Mouse (Mus musculus): Measurements from ENCODE around the gene Bicc1. TPM values are rescaled to one million over a fixed set of nuclear protein-coding genes. Genes with fewer than 3 reads are reported as not detected.
A peak's percentile ranks its signal among the peaks of the same experiment; 100 is the strongest.
"Not testable (repeated sequence)": the region's sequence is repeated elsewhere in the genome, so short reads cannot be mapped to it uniquely, and the experiment has no call there.

Bicc1 gene
- total RNA-seq, 2 experiments from 2014 or later = 29.2 to 34.9 TPM

DNA sequence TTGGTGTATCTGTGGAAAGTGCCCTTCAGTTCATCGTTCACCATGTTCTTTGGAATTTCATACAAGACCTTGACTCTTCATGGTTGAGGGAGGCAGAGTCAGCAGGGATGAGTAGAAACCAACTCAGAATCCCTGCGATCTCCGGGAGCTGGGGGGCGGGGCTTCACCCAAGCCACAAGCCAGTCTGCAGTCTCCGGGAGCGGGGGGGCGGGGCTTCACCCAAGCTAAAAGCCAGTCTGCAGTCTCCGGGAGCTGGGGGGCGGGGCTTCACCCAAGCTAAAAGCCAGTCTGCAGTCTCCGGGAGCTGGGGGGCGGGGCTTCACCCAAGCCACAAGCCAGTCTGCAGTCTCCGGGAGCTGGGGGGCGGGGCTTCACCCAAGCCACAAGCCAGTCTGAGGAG lies 213.4 kb downstream of the Bicc1 start:
- not testable (repeated sequence) for DNase-seq

DNA sequence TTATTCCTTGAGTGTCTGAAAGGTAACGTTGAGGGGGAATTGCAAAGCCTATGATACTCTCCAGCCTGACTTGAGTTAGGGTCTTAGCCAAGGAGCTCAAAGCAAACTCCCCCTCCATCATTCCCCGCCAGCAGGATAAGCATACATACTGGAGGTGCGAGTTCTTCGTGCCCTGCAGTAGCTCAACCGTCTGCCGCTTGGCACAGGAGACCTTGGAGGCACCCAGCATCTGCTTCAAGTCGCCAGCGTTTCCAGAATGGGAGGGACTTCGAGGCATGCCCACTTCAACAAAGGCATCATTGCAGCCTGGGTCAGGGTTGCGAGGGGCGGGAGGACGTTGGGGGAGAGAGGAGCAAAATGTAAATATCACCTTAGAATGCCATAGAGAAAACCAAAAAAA lies 214.4 kb downstream of the Bicc1 start:
- DNase-seq = no peak

DNA sequence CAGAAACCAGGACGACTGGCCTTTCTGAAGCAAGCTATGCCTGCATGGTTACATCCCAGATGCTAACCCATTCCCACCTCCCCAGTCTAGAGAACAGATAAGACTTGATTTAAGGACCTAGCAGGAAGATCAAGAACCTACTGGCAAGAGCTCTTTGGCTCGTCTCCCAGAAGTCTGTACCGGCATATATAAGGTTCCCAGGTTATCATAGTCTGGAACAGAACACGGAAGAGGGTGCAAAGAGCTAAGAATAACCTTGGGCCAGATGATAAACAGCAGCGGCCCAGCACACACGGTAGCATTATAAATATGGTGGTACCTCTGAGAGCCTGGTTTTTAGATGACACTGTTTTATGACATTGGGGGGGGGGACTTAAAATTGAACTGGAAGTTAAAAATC lies 217.9 kb downstream of the Bicc1 start:
- DNase-seq = no peak

DNA sequence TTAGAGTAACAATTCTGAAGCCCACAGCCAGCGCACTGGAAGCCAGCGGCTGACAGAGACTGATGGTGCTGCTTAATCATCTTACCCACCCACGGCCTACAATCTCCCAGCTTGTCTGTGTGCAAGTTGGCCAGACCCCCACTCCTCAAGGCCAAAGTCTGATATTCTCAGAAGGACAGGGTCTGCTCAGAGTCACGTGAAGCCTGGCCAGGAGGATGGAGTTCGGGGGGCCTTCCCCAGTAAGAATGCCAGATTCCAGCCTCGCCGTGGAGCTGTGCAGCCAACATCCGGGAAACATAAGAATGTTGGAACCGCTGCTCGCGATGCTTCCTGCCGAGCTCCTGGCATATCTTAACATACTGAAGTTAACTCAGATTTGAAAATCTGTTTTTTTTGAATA lies 219.7 kb downstream of the Bicc1 start:
- peak; percentile 29 for DNase-seq

DNA sequence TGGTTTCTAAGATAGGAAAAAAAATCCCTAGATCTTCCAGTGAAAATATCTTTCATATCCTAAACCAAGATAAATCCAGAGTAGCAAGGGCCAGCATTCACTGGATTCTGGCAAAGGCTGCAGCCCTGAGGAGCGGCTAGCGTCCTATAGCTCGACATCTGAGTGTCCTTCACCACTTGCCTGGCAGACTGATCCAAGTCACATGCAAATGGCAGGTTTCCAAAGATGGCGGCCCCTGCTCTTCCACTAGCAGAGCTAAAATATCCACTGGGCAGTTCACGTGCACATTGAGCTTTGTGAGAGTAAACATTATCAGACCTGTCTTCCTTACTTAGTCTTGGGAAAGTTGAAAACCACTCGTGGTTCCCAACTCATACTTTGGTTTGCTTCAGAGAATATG lies 222.1 kb downstream of the Bicc1 start:
- DNase-seq = no peak

DNA sequence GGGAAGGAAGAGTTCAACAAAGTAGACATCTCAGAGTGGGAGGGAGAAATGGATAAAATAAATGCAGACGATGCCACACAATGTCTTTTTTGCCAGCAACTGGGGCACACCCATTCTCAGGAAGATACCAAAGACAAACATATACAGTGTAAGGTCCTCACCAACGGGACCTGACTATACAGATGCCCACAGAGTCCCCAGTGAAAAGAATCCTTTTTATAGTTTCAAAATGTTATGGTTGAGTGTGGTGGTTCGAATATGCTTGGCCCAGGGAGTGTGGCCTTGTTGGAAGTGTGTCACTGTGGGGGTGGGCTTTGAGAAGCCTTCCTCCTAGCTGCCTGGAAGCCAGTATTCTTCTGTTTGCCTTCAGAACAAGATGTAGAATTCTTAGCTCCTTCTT lies 223.5 kb downstream of the Bicc1 start:
- no peak for DNase-seq

DNA sequence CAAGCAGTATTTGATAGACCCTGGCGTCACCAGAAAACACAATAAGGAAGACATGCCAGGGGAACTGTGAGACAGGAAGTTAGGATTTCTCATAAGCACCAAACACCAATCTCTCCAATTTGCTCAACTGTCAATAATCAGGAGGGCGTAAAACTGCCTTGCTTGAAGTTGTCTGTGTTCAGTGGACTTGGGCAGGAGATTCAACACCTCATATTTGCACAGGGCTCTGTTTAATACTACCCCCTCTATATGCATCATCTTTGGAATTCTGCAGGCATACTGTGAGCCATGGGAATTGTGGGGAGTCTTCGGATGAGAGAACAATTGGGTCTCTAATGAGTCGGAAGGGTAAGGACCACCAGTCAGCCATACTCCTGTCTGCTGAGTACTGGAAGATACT lies 233.4 kb downstream of the Bicc1 start:
- no peak for DNase-seq

DNA sequence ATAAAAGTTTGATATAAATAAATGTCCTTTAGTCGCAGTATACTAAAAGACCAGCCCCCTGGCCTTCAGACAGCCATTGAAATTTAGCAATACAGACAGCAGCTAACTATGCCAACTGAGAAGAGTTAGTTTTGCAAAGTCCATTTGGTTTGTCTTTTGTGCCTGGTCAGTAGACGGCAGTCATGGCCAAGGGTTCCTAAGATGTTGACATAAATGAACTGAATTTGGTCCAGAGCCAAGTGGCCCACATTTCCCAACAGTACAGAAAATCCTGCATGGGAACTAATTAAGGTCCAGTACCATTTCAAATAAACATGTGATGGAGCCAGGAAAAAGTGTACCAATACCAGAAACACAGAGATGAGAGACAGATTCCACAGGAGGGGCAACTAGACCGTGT lies 235.2 kb downstream of the Bicc1 start:
- no peak for DNase-seq

DNA sequence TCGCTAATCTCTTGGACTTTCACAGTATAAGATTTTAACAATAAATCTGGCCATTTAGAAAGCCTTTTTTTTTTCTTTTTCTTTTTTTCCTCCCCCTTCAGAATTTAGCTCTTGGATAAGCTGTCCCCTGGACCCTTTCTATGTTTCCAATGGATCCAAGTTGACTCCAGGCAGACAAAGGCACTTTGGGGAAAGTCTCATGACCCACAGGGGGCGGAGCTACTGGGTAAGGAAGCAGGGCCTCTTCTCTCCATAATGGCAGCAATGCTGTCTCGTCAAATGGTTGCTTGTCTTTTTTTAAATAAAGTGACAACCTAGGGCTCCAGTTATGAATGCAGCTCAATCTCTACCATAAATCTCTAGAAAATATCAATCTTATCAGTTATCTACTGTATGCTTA lies 235.6 kb downstream of the Bicc1 start:
- DNase-seq = no peak

DNA sequence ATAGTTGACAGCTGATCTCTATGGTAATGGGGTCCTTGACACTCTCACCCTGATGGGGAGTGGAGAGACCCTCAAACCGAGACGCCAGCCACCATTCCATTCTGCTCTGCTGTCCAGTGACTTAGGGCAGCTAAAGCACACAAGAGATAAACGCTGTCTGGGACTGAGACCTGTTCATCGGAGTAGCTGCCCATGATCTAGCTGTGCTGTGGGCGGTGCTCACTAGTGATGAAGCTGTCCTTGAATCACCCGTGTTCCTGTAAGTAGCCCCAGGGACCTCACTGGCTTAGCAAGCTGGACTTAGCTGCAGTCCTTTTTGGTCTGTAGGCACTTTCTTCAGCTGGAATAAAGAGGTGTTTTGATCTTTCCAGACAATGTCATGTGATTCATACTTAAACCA lies 238.0 kb downstream of the Bicc1 start:
- DNase-seq = no peak

DNA sequence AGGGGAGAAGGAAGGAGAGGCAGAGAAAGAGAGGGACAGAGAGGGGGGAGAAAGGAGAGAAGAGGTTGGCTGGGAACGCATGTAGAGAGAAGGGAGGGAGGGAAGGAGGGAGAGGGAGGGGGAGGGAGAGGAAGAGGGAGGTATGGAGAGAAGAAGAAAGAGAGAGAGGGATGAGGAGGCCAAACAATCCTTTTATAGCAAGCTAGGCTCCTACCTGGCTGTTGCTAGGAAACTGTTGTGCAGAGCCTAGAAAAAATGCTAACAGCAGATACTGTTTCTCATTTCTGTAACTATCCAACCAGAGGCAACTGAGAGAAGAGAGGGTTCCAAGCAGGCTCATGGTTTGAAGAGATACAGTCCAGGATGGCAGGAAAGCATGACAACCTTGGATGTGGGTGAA lies 239.6 kb downstream of the Bicc1 start:
- no peak for DNase-seq

DNA sequence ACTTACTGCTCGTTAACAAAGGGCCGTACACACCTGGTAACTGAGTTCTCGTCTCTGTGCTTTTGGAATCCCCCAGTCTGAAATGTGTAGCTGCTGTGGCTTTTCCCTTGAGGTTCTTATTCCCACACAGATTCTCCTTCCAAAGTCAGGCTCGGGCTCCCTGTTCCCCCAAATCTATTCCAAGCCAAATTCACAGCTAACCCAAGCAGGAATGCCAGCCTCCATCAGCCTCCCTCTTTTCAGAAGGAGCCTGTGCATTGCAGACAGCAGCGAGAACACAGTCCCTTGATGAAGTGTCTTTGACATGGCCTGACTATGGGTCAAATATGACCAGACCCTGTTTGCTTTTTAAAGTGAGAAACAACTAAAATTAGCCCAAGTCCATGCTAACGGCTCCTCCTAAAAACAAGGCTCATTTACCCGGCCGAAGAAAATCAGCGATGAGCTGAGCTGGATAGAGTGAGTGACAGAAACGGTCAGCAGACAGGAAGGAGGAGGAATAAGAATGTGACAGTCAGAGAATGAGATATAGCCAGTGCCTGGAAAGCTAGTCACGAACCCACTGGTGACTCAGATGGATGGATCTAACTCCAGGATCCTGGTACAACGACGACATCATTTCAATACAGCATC lies 240.4 kb downstream of the Bicc1 start:
- no peak for DNase-seq

DNA sequence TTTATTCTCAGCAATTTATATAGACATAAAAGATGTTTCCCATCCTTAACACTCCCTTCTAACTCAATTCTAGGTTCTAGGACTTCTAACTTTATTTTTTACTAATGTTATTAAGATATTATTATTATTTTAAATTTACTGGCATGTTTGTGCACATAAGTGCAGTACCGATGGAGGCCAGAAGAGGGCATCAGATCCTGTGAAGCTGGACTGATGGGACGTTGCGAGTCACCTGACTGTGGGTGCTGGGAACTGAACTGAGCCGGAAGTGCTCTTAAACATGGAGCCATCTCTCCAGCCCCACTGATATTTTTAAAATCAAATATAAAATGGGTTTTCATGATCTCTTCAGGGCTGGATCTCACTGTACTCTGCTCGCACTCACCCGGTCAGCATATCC lies 242.8 kb downstream of the Bicc1 start:
- peak; percentile 24 for DNase-seq

DNA sequence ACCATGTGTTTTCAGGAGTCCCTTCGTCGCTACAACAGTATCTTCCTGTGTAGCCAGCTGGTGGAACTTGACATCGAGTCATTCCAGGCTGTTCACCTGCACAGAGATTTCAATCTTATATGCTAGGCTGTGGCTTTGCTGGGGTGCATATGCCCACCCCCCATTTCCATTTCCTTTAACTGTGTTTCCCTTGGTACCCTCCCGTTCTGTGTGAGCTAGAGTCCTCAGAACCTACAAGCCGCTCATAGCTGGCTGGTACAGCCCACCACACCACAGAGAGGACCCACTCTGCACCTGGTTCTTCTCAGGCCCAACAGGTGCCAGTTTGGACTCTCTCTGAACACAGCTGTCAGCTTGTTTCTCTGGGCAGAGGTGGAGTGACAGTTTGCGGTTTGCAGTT lies 244.4 kb downstream of the Bicc1 start:
- no peak for DNase-seq

DNA sequence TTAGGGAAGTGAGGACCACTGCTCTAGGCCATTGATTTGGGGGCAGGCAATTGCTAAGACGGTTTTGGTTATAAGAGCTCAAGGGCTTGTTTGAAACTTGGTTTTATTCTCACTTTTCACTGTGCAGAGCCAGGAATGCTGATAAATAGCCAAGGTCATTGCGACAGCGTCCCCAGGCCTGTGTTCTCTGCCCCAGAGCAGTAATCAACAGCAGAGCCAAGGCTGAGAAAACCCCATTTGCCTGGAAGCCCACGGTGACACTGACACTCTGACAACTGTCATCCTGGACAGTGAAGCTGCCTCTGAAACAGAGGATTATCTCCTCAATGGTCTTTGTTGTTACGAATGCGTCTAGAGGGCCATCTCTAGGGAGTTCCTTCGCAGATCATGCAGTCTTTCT lies 255.6 kb downstream of the Bicc1 start:
- no peak for DNase-seq

DNA sequence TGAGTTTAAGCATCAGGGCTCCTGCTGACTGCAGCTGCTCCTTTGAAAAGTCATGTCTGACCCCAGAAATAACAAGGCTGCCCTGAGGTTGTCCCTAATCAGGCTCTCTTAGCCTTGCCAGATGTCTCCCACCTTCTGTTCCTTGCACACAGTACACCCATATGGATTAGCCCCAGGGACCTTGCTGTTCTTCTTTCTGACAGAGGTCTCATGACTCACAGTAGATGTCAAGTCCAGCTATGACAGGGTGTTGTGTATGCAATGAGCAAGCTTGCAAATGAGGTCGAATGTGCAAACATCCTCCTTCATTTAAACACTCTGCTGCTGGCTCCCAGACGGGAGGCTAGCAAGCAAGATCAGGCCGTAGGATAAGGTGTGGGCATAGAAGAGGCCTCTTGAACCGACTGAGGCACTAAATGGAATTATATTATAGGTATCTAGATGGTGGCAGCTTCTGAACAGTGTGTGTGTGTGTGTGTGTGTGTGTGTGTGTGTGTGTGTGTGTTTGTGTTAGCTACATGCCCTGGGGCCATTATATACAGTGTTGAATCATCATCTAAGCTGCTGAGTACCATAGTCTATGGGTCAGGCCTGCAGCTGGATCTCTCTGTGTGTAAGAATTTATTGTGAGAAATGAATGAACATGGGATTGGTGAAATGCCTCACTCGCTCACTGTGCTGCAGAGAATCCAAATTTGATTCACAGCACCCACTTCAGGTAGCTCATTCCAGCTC lies 256.6 kb downstream of the Bicc1 start:
- no peak for DNase-seq

DNA sequence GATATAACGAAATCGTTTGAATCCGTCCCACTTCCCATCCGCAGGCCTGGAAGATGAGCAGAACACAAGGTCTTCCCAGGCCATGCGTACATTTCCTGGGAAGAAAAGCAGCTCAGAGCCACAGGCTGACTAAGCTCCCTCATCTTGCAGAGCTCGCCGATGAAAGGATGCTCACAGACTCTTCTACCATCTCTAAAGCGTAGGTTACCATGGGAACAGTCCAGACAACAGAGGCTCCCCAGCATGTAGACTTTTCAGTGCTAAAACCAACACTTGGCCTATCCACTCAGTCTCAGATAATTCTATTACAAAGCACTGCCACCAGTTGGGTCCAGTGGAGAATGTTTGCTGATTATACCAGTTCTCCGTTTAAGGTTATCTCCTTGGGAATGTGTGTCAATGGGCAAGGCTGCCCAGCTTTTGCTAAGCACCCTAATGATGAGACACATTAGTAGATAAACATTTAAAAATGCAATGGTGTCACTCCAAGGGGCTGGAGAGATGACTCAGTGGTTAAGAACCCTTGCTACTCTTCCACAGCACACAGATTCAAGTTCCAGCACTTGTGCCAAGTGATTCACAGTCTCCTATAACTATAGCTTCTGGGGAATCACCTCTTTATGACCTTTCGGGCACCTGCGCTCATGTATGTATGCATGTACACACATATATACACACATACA lies 258.2 kb downstream of the Bicc1 start:
- DNase-seq = no peak

DNA sequence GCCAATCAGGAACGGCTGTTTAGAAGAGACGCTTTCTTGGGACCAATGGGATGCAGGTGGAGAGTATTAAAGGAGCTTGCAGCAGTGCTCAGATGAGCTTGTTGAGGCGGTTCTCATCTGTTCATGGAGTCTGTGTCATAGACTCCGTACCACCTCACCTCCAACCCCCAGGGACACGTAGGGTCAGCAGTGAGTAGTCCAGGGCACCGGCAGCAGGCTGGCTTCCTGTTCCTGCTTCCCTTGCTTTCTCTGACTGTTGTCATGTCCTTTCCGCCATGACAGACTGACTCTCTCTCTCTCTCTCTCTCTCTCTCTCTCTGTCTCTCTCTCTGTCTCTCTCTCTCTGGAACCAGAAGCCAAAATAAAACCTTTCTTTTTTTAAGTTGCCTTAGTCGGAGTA lies 263.6 kb downstream of the Bicc1 start:
- no peak for DNase-seq

DNA sequence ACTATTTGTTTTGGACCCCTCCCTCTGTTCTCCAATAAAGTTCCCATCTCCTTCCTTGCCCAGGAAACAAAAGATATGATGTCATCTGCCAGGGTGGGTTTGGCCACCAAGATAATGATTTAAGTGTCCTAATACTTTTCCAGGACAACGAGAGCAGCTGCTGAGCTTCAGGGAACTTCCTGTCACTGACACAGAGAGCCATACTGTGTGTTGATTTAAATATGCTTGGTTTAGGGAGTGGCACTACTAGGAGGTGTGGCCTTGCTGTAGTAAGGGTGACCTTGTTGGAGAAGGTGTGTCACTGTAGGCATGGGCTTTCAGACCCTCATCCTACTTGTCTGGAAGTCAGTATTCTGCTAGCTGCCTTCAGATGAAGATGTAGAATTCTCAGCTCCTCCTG lies 281.5 kb downstream of the Bicc1 start:
- DNase-seq = no peak

DNA sequence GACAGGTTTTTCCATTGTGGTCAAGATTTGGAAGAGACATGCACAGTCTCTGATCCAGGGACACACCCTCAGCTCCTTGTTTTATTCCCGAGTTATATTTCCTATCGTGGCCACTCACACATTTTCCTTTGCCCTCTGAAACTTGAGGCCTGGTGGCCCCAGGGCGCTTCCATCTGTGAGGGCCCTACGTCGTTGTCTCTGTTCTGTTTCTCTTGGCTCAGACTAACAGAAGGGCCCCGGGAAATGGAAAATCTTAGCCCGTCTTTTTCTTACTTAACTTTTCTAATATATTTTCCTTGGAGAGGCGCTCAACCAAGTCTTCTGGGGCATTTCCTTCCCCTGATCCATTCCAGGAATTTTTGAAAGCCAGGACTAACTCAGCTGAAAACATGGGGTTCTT lies 281.9 kb downstream of the Bicc1 start:
- no peak for DNase-seq

DNA sequence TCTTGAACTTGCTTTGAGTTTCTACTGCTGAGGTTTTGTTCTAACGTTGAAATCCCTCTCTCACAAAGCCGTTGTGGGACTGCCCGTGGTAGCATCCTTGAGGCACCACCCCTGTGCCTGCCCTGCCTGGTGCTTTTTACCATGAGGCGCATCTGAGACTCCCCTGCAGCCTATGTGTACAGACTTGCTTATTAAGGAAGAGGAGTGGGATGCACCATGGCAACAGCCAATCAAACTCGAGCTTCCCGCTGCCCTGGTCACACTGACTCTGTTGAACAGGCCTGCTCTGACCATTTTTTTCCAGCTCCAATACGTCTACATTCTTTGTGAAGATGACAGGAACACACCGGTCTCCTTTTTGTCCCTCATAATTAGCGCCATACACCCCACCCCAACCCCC lies 283.0 kb downstream of the Bicc1 start:
- DNase-seq = no peak

DNA sequence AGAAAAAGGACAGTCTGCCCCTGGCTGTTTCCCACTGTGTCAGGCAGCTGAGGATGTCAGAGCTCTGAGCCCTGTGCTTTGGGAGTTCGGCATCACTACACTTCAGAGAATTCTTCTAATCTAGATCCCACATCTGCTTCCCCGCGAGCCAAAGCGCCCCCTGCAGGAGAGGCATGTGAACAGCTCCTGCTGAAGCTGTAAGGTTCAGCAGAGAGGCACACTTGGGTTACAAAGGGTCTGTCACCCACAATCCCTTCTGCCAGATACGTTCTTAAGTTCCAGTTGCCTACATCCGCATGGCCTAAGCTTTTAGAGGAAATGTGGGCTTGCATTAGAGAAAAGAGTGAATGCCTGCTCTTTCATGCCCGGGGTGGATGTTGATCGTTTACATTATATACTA lies 283.4 kb downstream of the Bicc1 start:
- DNase-seq = peak; percentile 23

DNA sequence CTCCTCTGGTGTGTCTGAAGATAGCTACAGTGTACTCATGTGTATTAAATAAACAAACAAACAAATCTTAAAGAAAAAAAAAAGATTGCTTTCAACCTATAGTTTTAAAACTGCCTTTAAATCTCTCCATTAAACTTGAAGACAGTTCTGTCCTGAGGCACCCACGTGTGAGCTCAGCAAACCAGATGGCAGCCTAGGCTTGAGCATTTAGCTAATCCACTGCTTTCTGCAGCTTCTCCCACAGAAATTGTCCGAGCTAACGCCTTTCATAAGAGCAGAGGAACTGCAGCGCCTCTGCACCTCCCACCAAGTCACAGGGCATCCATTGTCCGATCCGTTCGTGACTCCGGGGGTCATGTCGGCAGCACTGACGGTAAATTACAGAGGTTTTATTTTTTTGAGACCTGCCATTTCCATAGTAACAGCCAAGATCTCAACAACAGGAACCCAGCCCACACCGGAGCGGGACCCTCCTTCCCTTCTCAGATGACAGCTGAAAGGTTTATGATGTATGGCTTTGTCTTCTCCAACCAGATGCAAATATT lies 284.4 kb downstream of the Bicc1 start:
- DNase-seq = no peak
